Mouse (Mus musculus): ENCODE data around the gene Ldlrad3.

The Ldlrad3 gene

DNA sequence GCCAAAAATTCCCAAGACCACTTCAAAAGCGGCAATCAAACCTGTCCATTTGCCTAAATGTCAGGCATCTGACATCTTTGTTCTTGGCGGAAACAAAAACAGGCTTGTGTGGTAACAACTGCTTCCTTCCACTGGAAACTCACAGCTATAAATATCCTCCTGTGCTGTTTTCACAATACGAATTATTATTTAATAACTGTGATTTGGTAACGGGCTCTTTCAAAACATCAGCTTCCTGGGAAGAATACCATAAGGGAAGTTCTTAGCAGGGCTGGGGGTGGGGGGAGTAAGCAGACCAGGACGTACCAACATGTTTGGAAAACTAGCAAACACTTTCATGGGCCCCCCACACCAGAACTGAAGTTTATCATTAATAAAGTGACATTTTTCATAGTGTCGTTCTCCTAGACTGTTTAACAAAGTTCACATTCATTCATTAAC, 31.4 kb downstream of the Ldlrad3 start:
- ChIA-PET CTCF (no interaction called here), POLR2A (interaction anchor here in 2 of 4 experiments (0.8 to 1.6 kb wide), 7 partner anchors 10 to 31 kb away, joined by 3 to 4 read pairs (median 4); partner anchors contain the start of gene Ldlrad3 (in 2 of the 2))

DNA sequence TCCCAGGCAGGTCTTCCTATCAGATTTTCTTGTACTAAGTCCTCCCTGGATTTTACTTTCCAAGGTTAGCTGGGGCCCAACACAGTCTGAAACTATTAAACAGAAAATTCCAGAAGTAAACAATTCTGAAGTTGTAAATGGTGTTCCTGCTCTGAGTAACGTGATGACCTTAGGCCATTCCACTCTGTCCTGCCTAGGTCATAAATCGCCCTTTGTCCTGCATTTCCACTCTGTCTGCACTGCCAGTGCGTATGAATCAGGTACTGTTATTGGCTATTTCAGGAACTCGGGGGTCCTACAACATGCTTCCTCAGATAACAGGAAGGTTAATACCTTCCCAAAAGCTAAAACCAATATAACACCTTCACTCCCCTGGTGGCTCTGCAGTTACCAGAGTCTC, 31.9 kb downstream of the Ldlrad3 start:
- CTCF ChIA-PET, result no interaction called here

DNA sequence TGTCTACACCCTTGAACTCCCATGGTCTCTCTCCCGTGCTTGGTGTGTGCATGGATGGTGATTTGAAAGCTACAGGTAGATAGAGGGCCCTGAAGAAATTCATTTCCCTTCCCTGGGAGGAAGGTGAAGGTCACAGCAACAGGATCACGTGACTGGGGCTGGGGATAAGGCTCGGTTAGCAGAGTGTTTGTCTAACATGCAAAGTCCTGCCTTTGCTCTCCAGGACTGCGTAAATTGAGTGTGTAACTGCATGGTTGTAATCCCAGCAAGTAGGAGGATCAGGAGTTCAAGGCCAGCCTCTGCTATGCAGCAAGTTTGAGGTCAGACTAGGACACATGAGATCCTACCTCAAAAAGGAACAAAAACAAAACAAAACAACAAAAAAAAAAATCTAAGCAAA, 32.7 kb downstream of the Ldlrad3 start:
- CTCF ChIA-PET, result no interaction called here
- POLR2A ChIA-PET, result interaction anchor here in 1 of 4 experiments (0.7 kb wide), 1 partner anchor 128 kb away, joined by 4 read pairs; no protein-coding TSS in a partner anchor

More for the DNA sequence above, 31.9 kb downstream of the Ldlrad3 start:
- POLR2A ChIA-PET, result interaction anchor here in 2 of 4 experiments (0.7 to 1.6 kb wide), 8 partner anchors 9 to 129 kb away, joined by 3 to 4 read pairs (median 4); partner anchors contain the start of gene Ldlrad3 (in 2 of the 2)

DNA sequence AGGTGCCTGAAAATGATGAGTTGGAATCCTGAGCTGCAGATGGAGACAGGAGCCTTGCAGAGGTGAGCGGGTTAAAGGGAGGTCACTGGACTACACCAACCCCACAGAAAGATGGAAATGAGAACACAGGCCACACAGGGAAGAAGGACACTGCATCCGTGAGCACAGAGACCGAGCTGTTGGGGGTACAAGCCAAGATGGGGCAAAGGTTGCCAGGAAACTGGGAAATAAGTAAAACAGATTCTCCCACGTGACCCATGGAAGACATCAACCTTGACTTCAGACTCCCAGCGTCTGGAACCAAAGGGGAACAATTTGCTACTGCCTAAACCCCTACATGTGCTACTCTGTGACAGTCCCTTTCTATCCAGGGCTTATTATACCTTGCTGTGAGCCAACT, 33.3 kb downstream of the Ldlrad3 start:
- CTCF ChIA-PET, result no interaction called here

GRCm38 (mm10) chr2:102149058-102149457, 37.1 kb downstream of the Ldlrad3 start:
- ChIA-PET CTCF (no interaction called here), POLR2A (interaction anchor here in 1 of 4 experiments (0.9 to 1.6 kb wide), 2 partner anchors 13 to 21 kb away, joined by 3 read pairs; no protein-coding TSS in a partner anchor)

More for the DNA sequence above, 33.3 kb downstream of the Ldlrad3 start:
- POLR2A ChIA-PET, result interaction anchor here in 1 of 4 experiments (1.1 kb wide), 1 partner anchor 10 kb away, joined by 4 read pairs; no protein-coding TSS in a partner anchor

- ChIA-PET CTCF (interaction anchor here in 1 of 4 experiments (0.6 kb wide), 1 partner anchor 332 kb away, joined by 3 read pairs; no protein-coding TSS in a partner anchor), POLR2A (interaction anchor here in 2 of 4 experiments (0.7 to 1.0 kb wide), 2 partner anchors 22 to 27 kb away, joined by 3 to 4 read pairs; no protein-coding TSS in a partner anchor)
Observed at GRCm38 (mm10) chr2:102148093-102148492, 38.1 kb downstream of the Ldlrad3 start.

DNA sequence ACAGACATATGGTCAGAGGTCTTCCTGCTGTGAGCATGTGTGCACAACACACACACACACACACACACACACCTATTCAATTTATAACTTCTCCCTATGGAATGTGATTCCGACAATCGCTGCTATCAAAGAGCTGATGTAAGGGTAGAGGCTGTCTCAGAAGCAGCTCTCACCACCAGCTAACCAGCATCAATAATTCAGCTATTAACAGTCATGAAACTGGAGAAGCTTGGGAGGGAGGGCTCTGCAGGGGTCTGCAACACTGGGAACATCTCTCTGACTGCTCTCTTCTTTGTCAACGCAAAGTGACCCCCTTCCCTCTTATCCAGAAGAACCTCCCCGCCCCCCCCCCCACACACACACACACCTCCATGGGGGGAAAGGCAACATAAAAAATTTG, 38.6 kb downstream of the Ldlrad3 start:
- POLR2A ChIA-PET, result interaction anchor here in 2 of 4 experiments (0.7 to 1.0 kb wide), 3 partner anchors 22 to 48 kb away, joined by 3 to 4 read pairs (median 3); no protein-coding TSS in a partner anchor
- CTCF ChIA-PET, result no interaction called here

GRCm38 (mm10) chr2:102146386-102146785, 39.8 kb downstream of the Ldlrad3 start:
- ChIA-PET CTCF (no interaction called here), POLR2A (interaction anchor here in 1 of 4 experiments (0.9 to 2.4 kb wide), 2 partner anchors 10 to 27 kb away, joined by 3 to 5 read pairs; no protein-coding TSS in a partner anchor)

DNA sequence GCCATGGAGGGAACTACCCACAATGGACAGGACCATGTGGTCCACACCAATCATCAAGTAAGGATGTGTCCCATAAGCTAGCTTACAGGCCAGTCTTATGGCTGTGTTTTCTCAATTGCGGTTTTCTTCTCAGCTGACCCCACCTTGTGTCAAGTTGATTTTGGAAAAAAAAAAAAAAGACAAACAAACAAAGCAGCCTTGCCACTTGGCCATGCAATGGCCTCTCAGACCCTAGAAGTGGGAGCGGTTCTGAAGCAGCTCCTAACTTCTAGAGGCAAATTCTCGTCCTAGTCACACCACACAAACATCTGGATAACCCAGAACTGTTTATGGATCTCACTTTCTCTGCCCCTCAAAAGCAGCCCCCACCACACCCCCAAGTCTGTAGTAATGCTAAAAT, 41.1 kb downstream of the Ldlrad3 start:
- POLR2A ChIA-PET, result interaction anchor here in 1 of 4 experiments (1.3 to 2.4 kb wide), 2 partner anchors 9 to 10 kb away, joined by 3 to 5 read pairs; no protein-coding TSS in a partner anchor
- CTCF ChIA-PET, result no interaction called here

DNA sequence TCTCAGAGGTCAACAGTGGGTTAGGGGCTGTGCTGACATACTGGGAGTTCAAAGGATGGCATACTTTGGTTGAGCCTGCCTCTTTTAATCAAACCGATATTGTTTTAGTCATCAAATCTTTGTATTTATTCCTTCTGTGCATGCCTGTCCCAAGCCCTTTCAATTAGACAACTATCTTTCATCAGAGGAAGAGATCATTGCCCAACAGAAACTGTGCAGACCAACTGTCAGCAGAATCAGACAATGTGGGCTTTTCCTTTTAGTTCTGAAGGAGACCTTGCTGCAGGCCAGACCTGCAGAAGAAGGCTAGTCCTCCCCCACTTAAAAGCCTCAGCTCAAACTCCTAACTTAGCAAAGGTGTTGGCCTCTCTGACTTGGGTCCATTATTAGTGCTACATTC, 41.9 kb downstream of the Ldlrad3 start:
- ChIA-PET CTCF (no interaction called here), POLR2A (interaction anchor here in 1 of 4 experiments (1.3 to 2.4 kb wide), 2 partner anchors 8 to 11 kb away, joined by 3 to 5 read pairs; no protein-coding TSS in a partner anchor)

GRCm38 (mm10) chr2:102142654-102143271, 43.4 kb downstream of the Ldlrad3 start:
- CTCF ChIA-PET, result interaction anchor here in 2 of 4 experiments (0.6 to 1.1 kb wide), 3 partner anchors 10 to 37 kb away, joined by 3 read pairs; no protein-coding TSS in a partner anchor
- POLR2A ChIA-PET, result interaction anchor here in 1 of 4 experiments (0.8 to 1.3 kb wide), 3 partner anchors 10 to 44 kb away, joined by 3 to 4 read pairs (median 4); partner anchors contain the start of gene Ldlrad3

DNA sequence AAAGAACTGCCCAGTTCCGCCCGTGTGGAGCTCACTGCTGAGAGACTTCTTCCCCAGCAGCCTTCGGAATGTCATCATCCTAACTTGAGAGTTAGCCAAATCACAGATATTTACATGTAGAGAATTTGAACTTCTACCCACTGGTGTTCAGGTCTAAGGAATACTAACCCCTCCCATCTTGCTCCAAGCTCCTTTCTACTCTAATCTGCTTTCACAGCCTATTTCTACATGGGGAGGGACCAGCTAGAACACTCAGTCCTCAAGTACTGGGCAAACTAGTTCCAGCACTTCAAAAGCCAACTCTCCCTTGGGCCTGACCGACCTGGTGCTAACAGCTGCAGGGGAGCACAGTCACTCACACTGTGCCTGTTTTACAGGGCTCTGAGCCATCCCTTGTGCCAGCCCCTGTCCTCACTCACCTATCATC, 44.0 kb downstream of the Ldlrad3 start:
- CTCF ChIA-PET, result interaction anchor here in 2 of 4 experiments (0.6 to 1.1 kb wide), 2 partner anchors 9 to 19 kb away, joined by 3 read pairs; no protein-coding TSS in a partner anchor
- POLR2A ChIA-PET, result interaction anchor here in 2 of 4 experiments (0.8 to 1.3 kb wide), 4 partner anchors 10 to 44 kb away, joined by 3 to 4 read pairs (median 4); partner anchors contain the start of gene Ldlrad3 (in 1 of the 2)

DNA sequence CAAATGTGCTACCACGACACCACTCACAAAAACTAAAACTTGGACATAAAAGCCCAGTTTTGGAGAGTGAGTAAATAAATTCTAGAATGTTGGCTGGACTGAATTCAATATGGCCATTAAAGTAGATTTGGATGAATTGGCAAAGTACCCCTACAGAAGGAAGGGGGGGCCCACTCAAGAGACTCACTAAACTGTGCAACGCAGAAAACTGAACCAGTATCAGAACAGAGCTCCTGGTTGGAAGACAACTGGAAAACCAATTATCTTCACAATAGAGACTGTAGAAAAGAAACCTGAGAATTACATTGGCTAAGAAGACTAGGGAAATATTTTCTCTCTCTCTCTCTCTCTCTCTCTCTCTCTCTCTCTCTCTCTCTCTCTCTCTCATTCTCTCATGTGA, 45.0 kb downstream of the Ldlrad3 start:
- CTCF ChIA-PET, result interaction anchor here in 1 of 4 experiments (0.7 kb wide), 2 partner anchors 18 kb away, joined by 6 to 11 read pairs; no protein-coding TSS in a partner anchor
- POLR2A ChIA-PET, result interaction anchor here in 1 of 4 experiments (0.6 to 1.0 kb wide), 2 partner anchors 37 to 41 kb away, joined by 3 read pairs; no protein-coding TSS in a partner anchor

- ChIA-PET POLR2A (interaction anchor here in 2 of 4 experiments (1.0 to 1.6 kb wide), 3 partner anchors 10 to 16 kb away, joined by 5 to 7 read pairs (median 6); no protein-coding TSS in a partner anchor), CTCF (no interaction called here)
Observed at GRCm38 (mm10) chr2:102137922-102138321, 48.3 kb downstream of the Ldlrad3 start.

- POLR2A ChIA-PET, result interaction anchor here in 2 of 4 experiments (0.9 to 1.6 kb wide), 7 partner anchors 9 to 50 kb away, joined by 3 to 5 read pairs (median 3); partner anchors contain the start of gene Ldlrad3 (in 1 of the 2)
Observed at GRCm38 (mm10) chr2:102136184-102136583, 50.0 kb downstream of the Ldlrad3 start.

GRCm38 (mm10) chr2:102134510-102135262, 51.5 kb downstream of the Ldlrad3 start:
- POLR2A ChIA-PET, result no interaction called here

More at GRCm38 (mm10) chr2:102136184-102136583, 50.0 kb downstream of the Ldlrad3 start:
- CTCF ChIA-PET, result interaction anchor here in 1 of 4 experiments (0.6 kb wide), 1 partner anchor 134 kb away, joined by 3 read pairs; no protein-coding TSS in a partner anchor

GRCm38 (mm10) chr2:102132945-102133558, 53.1 kb downstream of the Ldlrad3 start:
- ChIA-PET CTCF (interaction anchor here in 3 of 4 experiments (0.6 to 0.9 kb wide), 3 partner anchors 9 to 1370 kb away, joined by 3 to 4 read pairs (median 3); no protein-coding TSS in a partner anchor), POLR2A (interaction anchor here in 2 of 4 experiments (0.6 to 0.7 kb wide), 2 partner anchors 80 to 319 kb away, joined by 4 to 7 read pairs; no protein-coding TSS in a partner anchor)

More at GRCm38 (mm10) chr2:102134510-102135262, 51.5 kb downstream of the Ldlrad3 start:
- CTCF ChIA-PET, result no interaction called here
